Mouse (Mus musculus) ES-E14 (cell line): ENCODE data around the gene Map4k2.

Source experiments
- CHD2 ChIP-seq: IDR thresholded peaks from 2 replicates; pipeline ENCODE4 v1.6.1; 2014; ENCODE audit warnings: mild to moderate bottlenecking, low read depth, low read length, inconsistent platforms
- HCFC1 ChIP-seq: IDR thresholded peaks from 2 replicates; pipeline ENCODE4 v1.6.1; 2012; ENCODE audit warnings: low read length, inconsistent platforms, borderline replicate concordance; ENCODE audit not compliant: insufficient read depth
- MAFK ChIP-seq: IDR thresholded peaks from 2 replicates; pipeline ENCODE4 v1.6.1; 2014; ENCODE audit warnings: mild to moderate bottlenecking, low read depth, low read length, inconsistent platforms; ENCODE audit not compliant: insufficient read depth

GRCm38 (mm10) chr19:6335458-6335827 is 5.5 kb upstream of the Map4k2 start:
- no peak for TF ChIP-seq HCFC1
- TF ChIP-seq CHD2 = no peak
- no peak for TF ChIP-seq MAFK
